Mouse (Mus musculus): ENCODE results near the gene Ist1. TPM values are rescaled to one million over a fixed set of nuclear protein-coding genes. Genes with fewer than 3 reads are reported as not detected.
A peak's percentile ranks its signal among the peaks of the same experiment; 100 is the strongest.

Gene Ist1
- total RNA-seq (2021) (10 to 100 TPM; 37.4 to 37.8 TPM), polyA plus RNA-seq (2012; rRNA removed) (27.1 and 50.8 TPM in 2 replicates)
- long read RNA-seq, transcript Ist1-201 (10 exons, 2,304 nt), result major isoform, 20 of 38 reads
- long read RNA-seq, partial matches to known transcripts, result 7 of 38 reads
- long read RNA-seq, other reads (novel, unspliced or antisense), result 7 of 38 reads

GRCm38 (mm10) chr8:109693146-109693900 is at the start of gene Ist1:
Gene Ist1 (minus strand): TSS chr8:109693260.
- intact Hi-C loops (cut with DNase I), result loop anchor here (1.0 to 5.0 kb wide), 4 partner anchors 12 to 174 kb away; partner anchors contain the start of genes Ap1g1, Dhodh, Phlpp2 and Zfp821
- Histone ChIP-seq H3K27ac (peak within 1 kb of the TSS; percentile 95), H3K4me1 (ENCODE audit: control insufficient read depth, insufficient read depth, low read length) (peaks cover 7% of the 10 kb centered on the region), H3K27me3 (ENCODE audit: control insufficient read depth, insufficient read depth, low read length) (no peaks in the 10 kb centered on the region), H3K4me3 (peak within 1 kb of the TSS; percentile 89), H3K36me3 (ENCODE audit: control insufficient read depth, insufficient read depth, low read length) (peaks cover 2% of the 10 kb centered on the region; the same call in 1 of the 2 replicates), H3K79me2 (replicated peaks; ENCODE audit: control insufficient read depth, insufficient read depth, low read length) (peaks cover 4% of the 10 kb centered on the region), H3K9ac (ENCODE audit: low read depth, low read length) (peak within 1 kb of the TSS; percentile 93)
- WGBS, result under 1% methylated on average over 57 of the region's 57 CpGs
- peak; percentile 98 for DNase-seq
- TF ChIP-seq CTCF (IDR thresholded peaks at IDR 0.05) (no peak), EP300 (IDR thresholded peaks at IDR 0.05; ENCODE audit: insufficient read depth, low read depth, low read length) (peak; percentile 98), POLR2A (IDR thresholded peaks at IDR 0.05; ENCODE audit: insufficient read depth, low read depth, low read length) (peak; percentile 95)

GRCm38 (mm10) chr8:109738049-109738380 is 45.0 kb upstream of the Ist1 start:
- TF ChIP-seq POLR2A (IDR thresholded peaks at IDR 0.05; ENCODE audit: insufficient read depth, low read depth, low read length) (no peak), EP300 (IDR thresholded peaks at IDR 0.05; ENCODE audit: insufficient read depth, low read depth, low read length) (no peak), CTCF (IDR thresholded peaks at IDR 0.05) (no peak)
- peak overlapping the region; percentile 68 for H3K4me3 ChIP-seq
- DNase-seq, result no peak
- H3K4me1 ChIP-seq (ENCODE audit: control insufficient read depth, insufficient read depth, low read length), result no peaks in the 10 kb centered on the region
- H3K36me3 ChIP-seq (ENCODE audit: control insufficient read depth, insufficient read depth, low read length), result no peaks in the 10 kb centered on the region
- no peaks in the 10 kb centered on the region; the same call in 1 of the 2 replicates for H3K79me2 ChIP-seq (replicated peaks; ENCODE audit: control insufficient read depth, insufficient read depth, low read length)
- 69% methylated on average over 1 of the region's 1 CpGs for WGBS
- H3K9ac ChIP-seq (ENCODE audit: low read depth, low read length), result no peak overlapping the region
- H3K27ac ChIP-seq, result peak overlapping the region; percentile 80
- intact Hi-C loops (cut with DNase I), result no loop called here
- no peaks in the 10 kb centered on the region for H3K27me3 ChIP-seq (ENCODE audit: control insufficient read depth, insufficient read depth, low read length)

GRCm38 (mm10) chr8:109737237-109738048 is 44.4 kb upstream of the Ist1 start, which contains the start of gene Atxn1l:
Gene Atxn1l (minus strand): TSS chr8:109737739.
- Histone ChIP-seq H3K79me2 (replicated peaks; ENCODE audit: control insufficient read depth, insufficient read depth, low read length) (no peaks in the 10 kb centered on the region; the same call in 1 of the 2 replicates), H3K4me1 (ENCODE audit: control insufficient read depth, insufficient read depth, low read length) (no peaks in the 10 kb centered on the region), H3K36me3 (ENCODE audit: control insufficient read depth, insufficient read depth, low read length) (no peaks in the 10 kb centered on the region), H3K27me3 (ENCODE audit: control insufficient read depth, insufficient read depth, low read length) (no peaks in the 10 kb centered on the region), H3K4me3 (peak within 1 kb of the TSS; percentile 68), H3K9ac (ENCODE audit: low read depth, low read length) (peak within 1 kb of the TSS; percentile 96), H3K27ac (peak within 1 kb of the TSS; percentile 80)
- peak; percentile 84 to 88 for DNase-seq
- under 1% methylated on average over 56 of the region's 59 CpGs for WGBS
- TF ChIP-seq CTCF (IDR thresholded peaks at IDR 0.05), result peak; percentile 66
- TF ChIP-seq POLR2A (IDR thresholded peaks at IDR 0.05; ENCODE audit: insufficient read depth, low read depth, low read length), result no peak
- intact Hi-C loops (cut with DNase I), result no loop called here

GRCm38 (mm10) chr8:109736819-109737218 is 43.8 kb upstream of the Ist1 start:
- 4% methylated on average over 8 of the region's 8 CpGs for WGBS
- peak in 1 of 2 experiments; percentile 20 for DNase-seq
- H3K9ac ChIP-seq (ENCODE audit: low read depth, low read length), result peak overlapping the region; percentile 96

GRCm38 (mm10) chr8:109734018-109734417 is 41.0 kb upstream of the Ist1 start:
- Histone ChIP-seq H3K27ac (no peak overlapping the region), H3K4me3 (no peak overlapping the region), H3K9ac (ENCODE audit: low read depth, low read length) (no peak overlapping the region), H3K36me3 (ENCODE audit: control insufficient read depth, insufficient read depth, low read length) (no peaks in the 10 kb centered on the region), H3K27me3 (ENCODE audit: control insufficient read depth, insufficient read depth, low read length) (no peaks in the 10 kb centered on the region), H3K79me2 (replicated peaks; ENCODE audit: control insufficient read depth, insufficient read depth, low read length) (no peaks in the 10 kb centered on the region; the same call in 1 of the 2 replicates), H3K4me1 (ENCODE audit: control insufficient read depth, insufficient read depth, low read length) (no peaks in the 10 kb centered on the region)
- no peak for DNase-seq
- WGBS, result 28% methylated on average over 3 of the region's 3 CpGs
- intact Hi-C loops (cut with DNase I), result no loop called here
- TF ChIP-seq CTCF (IDR thresholded peaks at IDR 0.05), result no peak
- TF ChIP-seq POLR2A (IDR thresholded peaks at IDR 0.05; ENCODE audit: insufficient read depth, low read depth, low read length), result no peak
- no peak for TF ChIP-seq EP300 (IDR thresholded peaks at IDR 0.05; ENCODE audit: insufficient read depth, low read depth, low read length)

More at GRCm38 (mm10) chr8:109736819-109737218, 43.8 kb upstream of the Ist1 start:
- no peaks in the 10 kb centered on the region for H3K36me3 ChIP-seq (ENCODE audit: control insufficient read depth, insufficient read depth, low read length)
- H3K27me3 ChIP-seq (ENCODE audit: control insufficient read depth, insufficient read depth, low read length), result no peaks in the 10 kb centered on the region
- no peaks in the 10 kb centered on the region; the same call in 1 of the 2 replicates for H3K79me2 ChIP-seq (replicated peaks; ENCODE audit: control insufficient read depth, insufficient read depth, low read length)
- peak overlapping the region; percentile 80 for H3K27ac ChIP-seq
- H3K4me1 ChIP-seq (ENCODE audit: control insufficient read depth, insufficient read depth, low read length), result no peaks in the 10 kb centered on the region
- TF ChIP-seq POLR2A (IDR thresholded peaks at IDR 0.05; ENCODE audit: insufficient read depth, low read depth, low read length) (no peak), EP300 (IDR thresholded peaks at IDR 0.05; ENCODE audit: insufficient read depth, low read depth, low read length) (no peak), CTCF (IDR thresholded peaks at IDR 0.05) (no peak)
- H3K4me3 ChIP-seq, result peak overlapping the region; percentile 68
- intact Hi-C loops (cut with DNase I), result no loop called here
